Mouse (Mus musculus) liver, adult (tissue): ENCODE measurements around the gene Armt1.

Experiments
- GATA4 ChIP-seq: IDR thresholded peaks from 2 replicates; pipeline ENCODE4 v1.6.1; 2014; ENCODE audit warnings: mild to moderate bottlenecking, low read length; ENCODE audit not compliant: insufficient replicate concordance

The Armt1 gene

DNA sequence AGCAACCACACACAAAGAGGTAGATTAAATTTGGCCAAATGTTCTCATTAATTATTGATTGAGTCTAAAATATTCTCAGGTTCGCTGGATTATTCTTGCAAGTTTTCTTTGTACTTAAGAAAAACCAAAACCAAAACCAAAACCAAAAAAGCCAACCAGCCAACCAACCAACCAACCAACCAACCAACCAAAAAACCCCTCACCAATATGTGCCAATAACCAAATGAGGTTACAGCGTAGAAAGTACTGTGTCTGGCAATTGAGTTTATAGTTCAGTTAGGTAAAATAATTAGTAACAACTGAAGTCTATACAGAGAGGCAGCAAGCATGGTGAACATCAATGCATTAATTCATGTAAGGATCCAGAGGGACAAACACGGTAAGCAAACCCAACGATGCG, 57.6 kb downstream of the Armt1 start:
- no peak for TF ChIP-seq GATA4

DNA sequence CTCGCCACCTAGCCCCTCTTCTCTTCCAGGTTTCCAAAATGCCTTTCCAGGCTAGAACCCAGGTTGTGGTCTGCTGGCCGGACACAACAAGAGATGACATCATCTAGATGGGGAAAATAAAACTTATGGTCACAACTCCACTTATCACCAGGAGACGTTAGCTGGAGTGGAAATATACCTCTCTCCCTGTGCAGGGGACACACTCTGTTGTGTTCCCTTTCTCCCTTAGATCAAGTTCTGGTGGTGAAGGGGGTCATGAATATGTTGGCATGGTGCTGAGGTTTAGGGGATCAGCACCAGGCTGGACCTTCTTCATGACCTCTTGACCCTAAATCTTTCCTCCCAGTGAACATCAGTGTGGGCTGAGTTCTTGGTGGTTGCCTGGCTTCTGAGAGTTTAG, 59.0 kb downstream of the Armt1 start:
- no peak for TF ChIP-seq GATA4

DNA sequence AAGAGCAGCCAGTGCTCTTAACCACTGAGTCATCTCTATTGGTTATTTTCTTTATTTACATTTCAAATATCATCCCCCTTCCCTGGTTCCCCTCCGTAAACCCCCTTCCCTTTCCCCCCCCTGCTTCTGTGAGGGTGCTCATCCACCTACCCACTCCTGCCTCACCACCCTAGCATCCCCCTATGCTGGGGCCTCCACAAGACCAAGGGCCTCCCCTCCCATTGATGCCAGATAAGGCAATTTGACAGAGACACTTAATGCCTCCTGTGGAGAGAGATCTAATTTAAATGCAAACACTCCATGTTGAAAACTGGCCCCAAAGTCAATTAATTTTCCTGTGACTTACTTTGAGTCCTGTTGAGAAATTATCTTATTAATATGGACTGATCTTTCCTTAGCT, 59.8 kb downstream of the Armt1 start:
- no peak for TF ChIP-seq GATA4

GRCm38 (mm10) chr10:4492909-4493308, 60.6 kb downstream of the Armt1 start:
- TF ChIP-seq GATA4 = no peak

- no peak for TF ChIP-seq GATA4
Measured at GRCm38 (mm10) chr10:4503251-4503650, 71.0 kb downstream of the Armt1 start.
